Comparison of ENCODE assay signal across 10 mouse cellular contexts in the genomic region with DNA sequence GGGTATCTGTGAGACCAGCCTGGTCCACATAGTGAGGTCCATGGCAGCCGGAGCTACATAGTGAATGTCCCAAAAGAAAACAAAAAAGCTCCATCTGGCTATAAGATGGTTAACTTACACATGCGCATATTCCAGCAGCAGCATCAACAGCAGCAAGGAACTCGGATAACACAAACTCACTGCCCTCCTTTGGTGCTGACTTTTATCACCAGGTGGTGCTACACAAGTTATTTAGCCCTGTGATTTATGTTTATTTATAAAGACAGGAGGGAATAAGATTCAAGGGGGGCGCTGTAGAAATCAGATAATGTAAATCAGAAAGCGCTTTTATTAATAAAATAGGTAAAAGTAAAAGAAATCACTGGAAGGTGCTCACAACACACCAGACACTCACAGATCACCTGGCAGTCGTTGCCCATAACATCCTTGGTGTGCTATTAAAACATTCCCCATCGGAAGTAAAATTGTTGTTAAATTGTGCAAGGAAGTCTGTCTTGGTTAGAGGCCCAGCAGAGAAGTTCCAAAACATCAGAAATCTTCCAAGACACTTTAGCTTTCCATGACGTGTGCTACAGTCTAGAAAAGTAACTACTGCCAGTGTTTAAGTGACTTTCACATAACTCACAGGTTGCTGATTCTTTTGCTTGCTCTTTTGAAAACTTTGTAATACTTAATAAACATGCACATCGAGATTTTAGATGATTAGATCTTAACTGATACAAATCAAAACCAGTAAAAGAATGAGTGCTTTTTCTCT. TPM values are rescaled to one million over a fixed set of nuclear protein-coding genes. Genes with fewer than 3 reads are reported as not detected.
DNase-seq lines count a peak whose midpoint lies in the region; ATAC-seq and TF ChIP-seq lines count a peak whose summit lies in the region.
"Had no signal": no experiment of that assay in that cellular context is flagged by ENCODE, and none has a peak within 500 bp of the region (broad histone marks: within the 10 kb centered on the region; RNA-seq: fewer than 3 reads in every experiment).

No protein-coding gene starts in this region.

- H3K4me3 ChIP-seq in erythroblast, embryonic 14.5 days (replicated peaks) = peak overlapping the region; percentile 77
- peak overlapping the region; percentile 75 for H3K4me3 ChIP-seq in forebrain, embryonic 12.5 days (replicated peaks)
- H3K4me3 ChIP-seq in liver, embryonic 14.5 days (ENCODE audit: insufficient read depth in 1 of 2, low read depth in 2 of 2, low read length in 2 of 2) = peak overlapping the region; percentile 75 to 86; a peak in 3 of 4 replicates

- H3K4me2 ChIP-seq in forebrain, embryonic 12.5 days = peak overlapping the region; percentile 71
- peak overlapping the region; percentile 83 for H3K4me2 ChIP-seq in liver, embryonic 14.5 days (ENCODE audit: low read depth)

- DNase-seq in A20 (ENCODE audit: low read depth, low spot score) = peak; percentile 30
- no peak for DNase-seq in liver, embryonic 14.5 days (ENCODE audit: low read depth in 3 of 3, low spot score in 3 of 3)
- DNase-seq in left cerebral cortex, adult 11 months (ENCODE audit: low spot score) = no peak
- DNase-seq in urinary bladder, postnatal 10 days (ENCODE audit: low spot score) = no peak
- DNase-seq: kidney, adult 2 months had no signal

- H3K9ac ChIP-seq in forebrain, embryonic 12.5 days = peak overlapping the region; percentile 81; the same call in 1 of the 2 replicates
- H3K9ac ChIP-seq in liver, embryonic 14.5 days (replicated peaks) = peak overlapping the region; percentile 86

- no peak for TF ChIP-seq EP300 in liver, embryonic 14.5 days (IDR thresholded peaks at IDR 0.05; ENCODE audit: low read depth)

- no peaks in the 10 kb centered on the region for H3K27me3 ChIP-seq in erythroblast, embryonic 14.5 days (ENCODE audit: control insufficient read depth)
- H3K27me3 ChIP-seq in forebrain, embryonic 12.5 days = no peaks in the 10 kb centered on the region
- no peaks in the 10 kb centered on the region for H3K27me3 ChIP-seq in liver, embryonic 14.5 days (ENCODE audit: control insufficient read depth, insufficient read depth, low read length)
- H3K27me3 ChIP-seq: Patski had no signal

- H3K9me3 ChIP-seq in erythroblast, embryonic 14.5 days (ENCODE audit: control insufficient read depth, low read length) = no peaks in the 10 kb centered on the region
- H3K9me3 ChIP-seq in forebrain, embryonic 12.5 days = no peaks in the 10 kb centered on the region
- no peaks in the 10 kb centered on the region for H3K9me3 ChIP-seq in liver, embryonic 14.5 days (ENCODE audit: control insufficient read depth, low read length)

- H3K4me1 ChIP-seq in erythroblast, embryonic 14.5 days (ENCODE audit: control insufficient read depth) = peaks cover 49% of the 10 kb centered on the region
- peaks cover 21% of the 10 kb centered on the region for H3K4me1 ChIP-seq in forebrain, embryonic 12.5 days
- peaks cover 11 to 16% of the 10 kb centered on the region in 2 experiments for H3K4me1 ChIP-seq in liver, embryonic 14.5 days (replicated peaks; ENCODE audit: control insufficient read depth in 2 of 2, insufficient read depth in 2 of 2, low read length in 1 of 2)

- WGBS in forebrain, embryonic 12.5 days = 43% methylated on average over 9 of the region's 9 CpGs
- 43% methylated on average over 9 of the region's 9 CpGs for WGBS in liver, embryonic 14.5 days (ENCODE audit: insufficient replicate concordance)

- no peak for ATAC-seq in erythroblast, adult 5-6 weeks (replicated peaks; ENCODE audit: low FRiP score, poor library complexity, severe bottlenecking)
- no peak for ATAC-seq in forebrain, embryonic 12.5 days (ENCODE audit: low FRiP score)
- no peak for ATAC-seq in liver, embryonic 14.5 days (ENCODE audit: insufficient read depth)
- no peak for ATAC-seq in frontal cortex, adult (ENCODE audit: low TSS enrichment)

- no peak overlapping the region for H3K27ac ChIP-seq in forebrain, embryonic 12.5 days
- H3K27ac ChIP-seq in liver, embryonic 14.5 days = no peak overlapping the region

- TF ChIP-seq CTCF in liver, embryonic 14.5 days (IDR thresholded peaks at IDR 0.05; ENCODE audit: low read depth) = peak; percentile 25; the same call in 1 of the 2 replicates

- H3K36me3 ChIP-seq in erythroblast, embryonic 14.5 days (ENCODE audit: control insufficient read depth) = peaks cover 38% of the 10 kb centered on the region
- H3K36me3 ChIP-seq in forebrain, embryonic 12.5 days (replicated peaks) = no peaks in the 10 kb centered on the region
- no peaks in the 10 kb centered on the region for H3K36me3 ChIP-seq in liver, embryonic 14.5 days (replicated peaks; ENCODE audit: control insufficient read depth, insufficient read depth, low read depth)

RNA-seq across cellular contexts. Expression of a gene that starts 1.4 kb away (rescaled TPM):
- polyA plus RNA-seq in erythroblast, embryonic 14.5 days (2012) = 5.7 and 7.9 TPM in 2 replicates
- 13.0 and 31.1 TPM in 2 replicates for total RNA-seq in erythroblast, adult 5-6 weeks (2015; ENCODE audit: low replicate concordance)
- total RNA-seq in erythroblast, adult 5-6 weeks (2017; ENCODE audit: low replicate concordance) = 8.1 and 37.1 TPM in 2 replicates
- polyA plus RNA-seq in forebrain, embryonic 12.5 days (2016; fragmentation: Nextera tagmentation; extraction: Ambion mirVana) = 219 and 249 TPM in 2 replicates
- 35.8 and 76.4 TPM in 2 replicates for polyA plus RNA-seq in liver, embryonic 14.5 days (2012; rRNA removed)
- 187 and 221 TPM in 2 replicates for polyA plus RNA-seq in liver, embryonic 14.5 days (2014; fragmentation: Nextera tagmentation; extraction: Ambion mirVana)

RNA-seq across cellular contexts. Expression of a gene that starts 1.5 kb away (rescaled TPM):
- polyA plus RNA-seq in erythroblast, embryonic 14.5 days (2012) = 0.13 and 0.17 TPM in 2 replicates
- 4.8 and 21.3 TPM in 2 replicates for total RNA-seq in erythroblast, adult 5-6 weeks (2015; ENCODE audit: low replicate concordance)
- 2.6 and 10.6 TPM in 2 replicates for total RNA-seq in erythroblast, adult 5-6 weeks (2017; ENCODE audit: low replicate concordance)
- 76.5 and 76.8 TPM in 2 replicates for polyA plus RNA-seq in forebrain, embryonic 12.5 days (2016; fragmentation: Nextera tagmentation; extraction: Ambion mirVana)
- polyA plus RNA-seq in liver, embryonic 14.5 days (2012; rRNA removed) = 19.1 and 52.5 TPM in 2 replicates
- polyA plus RNA-seq in liver, embryonic 14.5 days (2014; fragmentation: Nextera tagmentation; extraction: Ambion mirVana) = 44.0 and 46.0 TPM in 2 replicates

RNA-seq across cellular contexts. Expression of a gene that starts 29.0 kb away (rescaled TPM):
- 0.02 and 0.03 TPM in 2 replicates for polyA plus RNA-seq in erythroblast, embryonic 14.5 days (2012)
- 1.7 and 8.6 TPM in 2 replicates for total RNA-seq in erythroblast, adult 5-6 weeks (2015; ENCODE audit: low replicate concordance)
- total RNA-seq in erythroblast, adult 5-6 weeks (2017; ENCODE audit: low replicate concordance) = 2.6 and 3.7 TPM in 2 replicates
- polyA plus RNA-seq in forebrain, embryonic 12.5 days (2016; fragmentation: Nextera tagmentation; extraction: Ambion mirVana) = 12.1 TPM in 2 replicates
- polyA plus RNA-seq in liver, embryonic 14.5 days (2012; rRNA removed) = 1.6 and 2.3 TPM in 2 replicates
- polyA plus RNA-seq in liver, embryonic 14.5 days (2014; fragmentation: Nextera tagmentation; extraction: Ambion mirVana) = 2.8 and 2.9 TPM in 2 replicates

Comparison
In these comparisons a context has a peak if more than half of its experiments do, and no peak if none do; other contexts are left out.
1. RNA of a gene that starts 1.5 kb away (polyA plus RNA-seq): 76.5 to 76.8 TPM in forebrain, embryonic 12.5 days and 19.1 to 52.5 TPM in liver, embryonic 14.5 days; 0.13 to 0.17 TPM in erythroblast, embryonic 14.5 days; every median in the first group is over 10 times any median in the second.
2. Peak in every context shown above with its lines, with median percentiles within 50 percentile points of each other: H3K4me3 ChIP-seq.